Mouse (Mus musculus): ENCODE data around the gene Gng12.
"Not testable (repeated sequence)": the region's sequence is repeated elsewhere in the genome, so short reads cannot be mapped to it uniquely, and the experiment has no call there.

DNA sequence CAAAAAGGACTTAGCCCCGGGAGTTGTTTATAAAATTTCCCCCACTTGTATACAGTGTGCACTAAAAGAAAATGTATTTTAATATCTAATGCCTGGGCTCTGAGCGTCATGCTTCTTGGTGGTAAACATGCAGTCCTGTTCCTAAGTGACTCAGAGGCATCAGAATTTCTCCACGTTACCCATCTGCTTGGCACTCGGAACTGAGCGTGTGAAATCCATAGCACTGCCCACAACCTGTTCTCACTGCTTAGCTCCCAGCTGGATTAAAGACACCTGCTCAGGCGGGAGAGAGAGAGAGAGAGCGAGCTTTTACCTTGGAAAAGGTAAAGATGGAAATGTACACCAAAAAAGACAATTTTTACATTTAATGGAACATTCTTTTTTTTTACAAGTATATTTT, 122.8 kb downstream of the Gng12 start:
- TF ChIP-seq CTCF (IDR thresholded peaks at IDR 0.05; ENCODE audit: low read depth, low read length); POLR2A (IDR thresholded peaks at IDR 0.05; ENCODE audit: extremely low read depth, insufficient read depth, low read length): not testable (repeated sequence)

Data from liver, adult 2 months (tissue).